Mouse (Mus musculus) mouse embryonic stem cell (cell line): ENCODE measurements around the gene Tcl1b2.
"Not testable (repeated sequence)": the region's sequence is repeated elsewhere in the genome, so short reads cannot be mapped to it uniquely, and the experiment has no call there.

ENCODE experiments used
- in situ Hi-C, 2 experiments: fragments of 300-500 bp; cut with MboI; formaldehyde crosslinking; loops; 1 replicate in 1 of 2; 3 replicates in 1 of 2; pipeline ENCODE4 v1.14.3; 2019 to 2020; ENCODE audit warnings: low sequenced_read_pairs in 2 of 2, low pct_unique_long_range_greater_than_20kb in 1 of 2, mixed read lengths in 1 of 2; ENCODE audit not compliant: unreplicated experiment in 1 of 2

Tcl1b2 gene

DNA sequence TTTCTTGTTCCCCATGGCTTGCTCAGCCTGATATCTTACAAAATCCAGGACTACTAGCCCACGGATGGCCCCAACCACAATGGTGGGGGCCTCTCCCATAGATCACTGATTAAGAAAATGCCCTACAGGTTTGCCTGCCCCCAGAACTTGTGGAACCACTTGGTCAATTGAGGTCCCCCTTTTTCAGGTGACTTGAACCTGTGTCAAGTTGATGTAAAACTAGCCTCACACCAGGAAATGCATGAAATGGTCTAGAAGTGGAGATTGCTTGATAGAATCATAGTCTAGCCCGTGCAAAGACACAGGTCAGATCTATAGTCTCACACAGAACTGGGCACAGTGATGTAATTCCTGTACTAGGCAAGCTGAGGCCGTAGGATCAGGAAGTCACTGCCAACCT, at the start of gene Tcl1b2:
TSS of gene Tcl1b2 (plus strand) at position 301 of the 400 bp plus-strand sequence.
- in situ Hi-C loops = no loop called here

DNA sequence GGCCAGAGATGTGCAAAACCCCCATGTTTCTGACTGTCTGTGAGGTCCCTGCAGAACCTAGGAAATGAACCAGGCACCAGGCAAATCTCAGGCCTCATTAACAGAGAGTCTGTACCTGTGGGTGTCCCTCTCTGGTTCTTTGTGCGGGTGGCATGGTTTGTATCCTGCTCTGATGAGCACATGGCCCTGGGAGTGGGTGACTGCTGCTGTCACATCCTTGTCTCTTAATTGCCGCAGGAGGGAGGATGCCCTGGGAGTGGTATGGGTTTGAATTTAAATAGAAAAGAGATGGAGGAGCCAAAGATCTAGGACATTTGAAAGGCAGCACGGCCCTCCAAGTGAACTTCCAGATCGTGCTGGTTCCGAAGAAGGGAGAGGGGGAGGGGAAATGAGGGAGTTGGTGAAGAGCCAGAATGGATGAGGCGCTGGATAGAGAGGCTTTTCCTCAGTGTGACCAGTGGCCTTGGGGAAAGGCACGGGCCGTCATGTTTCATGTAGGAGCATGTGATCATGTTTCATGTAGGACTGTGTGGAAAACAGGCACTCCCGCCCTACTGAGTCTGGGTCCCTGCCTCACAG, 46.3 kb upstream of the Tcl1b2 start:
- in situ Hi-C loops = no loop called here

DNA sequence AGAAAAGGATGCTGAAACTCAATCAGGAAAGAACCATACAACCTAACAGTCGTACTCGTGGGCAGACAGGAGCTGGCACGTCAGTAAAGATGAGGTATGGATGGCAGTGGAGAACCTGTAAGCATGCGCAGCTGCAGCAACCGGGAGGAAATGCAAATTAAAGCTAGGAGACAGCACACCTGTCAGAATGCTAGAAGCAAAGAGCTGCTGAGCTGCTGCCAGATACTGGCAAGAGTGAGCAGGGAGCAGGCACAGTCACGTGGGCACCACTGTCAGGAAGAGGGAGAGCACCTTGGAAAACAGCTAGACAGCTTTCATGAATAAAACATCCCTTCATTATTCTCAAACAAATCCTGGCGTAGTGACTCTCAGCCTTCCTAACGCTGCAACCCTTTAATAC, 42.9 kb upstream of the Tcl1b2 start:
- in situ Hi-C loops = no loop called here

DNA sequence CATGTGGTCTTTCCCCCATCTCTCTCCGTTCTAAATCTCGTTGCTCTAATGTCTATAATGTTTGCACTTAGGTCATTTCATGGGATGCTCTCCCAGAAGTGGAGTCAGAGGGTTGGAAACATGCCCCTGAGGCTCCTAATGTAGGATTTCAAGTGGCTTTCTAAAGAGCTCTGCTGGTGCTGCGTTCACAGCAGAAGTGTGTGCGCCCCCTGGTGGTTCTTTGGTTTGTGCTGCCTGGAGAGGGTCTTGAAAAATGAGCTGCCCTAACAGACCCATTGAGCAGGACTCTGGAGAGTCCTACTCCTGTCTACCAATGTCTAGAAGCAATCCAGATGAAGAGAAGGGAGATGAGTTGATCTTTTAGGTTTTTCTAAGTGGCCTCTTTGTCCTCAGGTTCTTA, 41.8 kb upstream of the Tcl1b2 start:
- in situ Hi-C loops = no loop called here

DNA sequence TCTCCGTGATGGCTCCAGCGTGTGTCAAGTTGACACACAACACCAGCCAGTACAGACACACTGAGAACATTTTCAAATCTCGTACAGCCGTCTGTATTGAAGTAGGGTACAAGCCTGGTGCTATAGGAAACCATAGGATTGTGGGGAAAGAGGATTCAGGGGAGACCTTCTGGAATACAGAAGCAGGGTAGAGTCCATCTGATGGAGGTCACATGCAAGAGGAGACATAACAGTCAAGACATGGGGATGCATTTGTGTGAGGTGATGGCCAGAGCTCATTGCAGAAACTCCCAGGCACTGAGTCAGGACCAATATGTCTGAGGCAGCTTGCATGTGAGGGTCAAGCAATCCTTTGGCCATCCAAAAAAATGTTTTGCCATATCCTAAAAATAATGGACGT, 40.5 kb upstream of the Tcl1b2 start:
- in situ Hi-C loops = no loop called here

DNA sequence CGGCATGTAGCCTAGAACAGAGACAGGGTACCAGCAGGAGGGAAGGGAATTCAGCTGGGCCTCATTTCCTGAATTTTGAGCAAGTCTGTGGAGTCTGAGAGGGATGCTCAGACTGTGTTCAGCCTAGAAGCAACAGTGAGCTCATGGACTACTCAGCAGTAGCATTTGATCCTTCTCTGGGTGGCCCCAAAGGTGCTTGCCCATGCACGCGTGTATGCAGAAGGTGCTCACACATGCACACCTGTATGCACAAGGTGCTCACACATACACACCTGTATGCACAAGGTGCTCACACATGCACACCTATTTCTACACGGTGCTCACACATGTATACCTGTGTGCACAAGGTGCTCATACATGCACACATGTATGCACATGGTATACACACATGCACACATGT, 37.0 kb upstream of the Tcl1b2 start:
- in situ Hi-C loops = no loop called here

DNA sequence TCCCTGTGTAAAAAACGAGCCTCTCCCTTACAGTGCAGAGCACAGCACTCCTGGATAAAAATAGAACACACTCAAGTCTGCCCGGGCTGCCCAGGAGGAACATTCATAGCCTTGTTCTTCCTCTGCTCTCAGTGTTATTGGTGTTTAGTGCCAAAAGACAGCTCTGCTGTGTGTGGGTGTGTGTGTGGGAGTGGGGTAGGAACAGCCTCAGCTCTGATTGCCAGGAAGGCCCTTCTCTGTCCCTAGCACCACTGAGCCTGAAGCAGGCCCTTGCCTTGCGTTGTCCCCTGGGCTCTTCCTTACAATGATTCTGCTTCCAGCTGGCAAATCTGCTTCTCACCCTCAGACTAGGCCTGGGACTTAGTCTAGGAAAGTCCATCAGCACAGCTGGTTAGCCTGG, 36.4 kb upstream of the Tcl1b2 start:
- in situ Hi-C loops = no loop called here

DNA sequence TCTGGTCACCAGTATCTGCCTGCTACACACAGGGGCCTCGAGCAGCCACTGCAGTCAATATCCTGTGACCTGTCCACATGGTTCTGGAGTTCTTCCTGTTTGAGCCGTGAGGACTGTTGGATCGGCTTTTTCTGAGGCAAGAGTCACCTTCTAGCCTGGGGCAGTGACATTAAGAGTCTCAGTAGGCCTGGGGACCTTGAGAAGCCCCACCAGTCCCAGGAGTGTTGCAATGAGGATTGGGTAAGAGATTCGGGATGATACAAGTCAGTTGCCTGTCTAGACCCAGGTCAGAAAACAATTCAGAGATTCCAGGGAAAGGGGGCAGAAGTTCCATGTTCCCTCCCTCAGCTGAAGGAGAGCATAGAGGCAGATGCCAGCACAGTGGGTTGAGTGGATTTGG, 36.0 kb upstream of the Tcl1b2 start:
- in situ Hi-C loops = no loop called here

DNA sequence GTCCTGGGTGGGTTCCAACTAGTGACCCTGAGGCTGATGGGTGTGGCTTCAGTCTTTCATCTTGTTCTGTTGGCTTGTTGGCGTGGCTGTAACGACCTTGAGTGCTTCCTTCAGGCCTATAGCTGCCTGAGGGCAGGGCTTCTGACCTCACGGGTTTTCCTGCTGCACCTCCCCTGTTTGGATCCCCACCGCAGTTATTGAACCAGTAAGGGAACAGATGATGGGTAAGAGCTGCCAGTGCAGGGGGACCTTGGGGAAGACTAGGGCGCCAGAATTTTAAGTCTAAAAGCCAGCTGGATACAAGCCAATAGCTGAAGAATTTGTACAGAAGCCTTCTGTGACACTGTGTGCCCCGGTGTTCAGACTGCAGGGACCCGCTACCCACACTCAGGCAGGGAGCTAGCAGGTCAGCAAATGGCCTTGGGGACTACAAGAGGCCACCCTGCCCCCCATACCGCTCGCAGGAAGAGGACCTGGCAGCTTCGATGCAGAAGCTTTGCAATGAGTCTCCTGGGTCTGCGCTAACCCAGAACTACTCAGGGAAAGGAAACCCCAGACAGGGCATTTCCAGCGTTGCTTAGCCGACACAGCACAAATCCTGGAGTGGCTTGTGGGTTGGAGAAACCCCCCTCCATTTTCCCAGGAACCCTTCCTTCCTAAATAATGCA, 33.4 kb upstream of the Tcl1b2 start:
- in situ Hi-C loops = no loop called here

DNA sequence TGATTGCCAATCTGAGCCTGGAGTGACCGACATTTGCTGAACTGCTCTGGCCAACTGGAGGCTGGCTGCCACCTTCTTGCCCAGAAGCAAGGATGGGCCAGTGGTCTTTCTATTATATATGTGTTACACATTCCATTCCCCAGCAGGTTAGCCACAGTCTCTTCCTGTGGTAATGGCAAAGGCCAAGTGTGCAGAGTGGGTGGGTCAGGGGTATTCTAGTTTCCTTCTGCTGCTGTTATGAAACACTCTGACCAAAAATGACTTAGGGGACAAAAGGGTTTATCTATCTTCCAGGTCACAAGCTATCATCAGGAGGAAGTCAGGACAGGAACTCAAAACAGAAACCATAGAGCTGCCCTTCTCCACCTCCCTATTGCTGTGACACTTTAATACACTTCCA, 29.2 kb upstream of the Tcl1b2 start:
- in situ Hi-C loops = no loop called here

DNA sequence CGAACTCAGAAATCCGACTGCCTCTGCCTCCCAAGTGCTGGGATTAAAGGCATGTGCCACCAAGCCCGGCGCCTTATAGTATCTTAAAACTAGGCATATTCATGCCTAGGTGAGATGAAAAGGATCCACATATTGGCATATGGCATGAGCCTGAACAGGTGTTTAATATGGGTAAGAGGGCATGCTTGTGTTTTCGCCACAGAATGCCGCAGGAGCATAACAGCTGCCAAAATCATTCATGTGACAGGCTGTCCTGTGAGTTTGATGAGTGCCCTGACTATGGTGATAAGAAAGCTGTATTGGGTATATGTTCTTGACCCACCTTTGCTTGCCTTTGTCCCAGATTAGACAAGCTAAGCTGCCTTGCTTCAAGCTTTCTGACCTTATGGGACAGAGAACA, 20.5 kb upstream of the Tcl1b2 start:
- in situ Hi-C loops = loop anchor here in 1 of 2 experiments (5.0 kb wide), 1 partner anchor 83 kb away; no protein-coding TSS in a partner anchor

DNA sequence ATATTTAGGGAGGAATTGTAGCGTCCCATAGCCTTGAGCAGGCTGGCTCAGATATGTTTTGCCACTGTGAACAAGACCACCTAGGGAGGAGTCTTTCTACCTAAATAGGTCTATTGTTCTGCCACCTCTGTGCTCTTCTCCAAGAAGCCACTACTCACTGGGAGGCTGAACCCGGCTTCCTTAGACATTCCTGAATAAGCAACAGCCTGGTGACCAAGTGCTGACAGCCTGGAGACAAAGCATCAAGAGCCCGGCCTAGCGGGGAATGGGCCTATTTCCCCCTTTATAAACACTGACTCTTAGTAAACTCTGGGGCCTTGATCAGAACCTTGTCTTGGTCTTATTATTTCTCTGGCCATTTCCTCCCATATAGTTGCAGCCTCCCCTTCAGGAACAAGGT, 19.3 kb upstream of the Tcl1b2 start:
- in situ Hi-C loops = loop anchor here in 1 of 2 experiments (5.0 kb wide), 1 partner anchor 84 kb away; no protein-coding TSS in a partner anchor

DNA sequence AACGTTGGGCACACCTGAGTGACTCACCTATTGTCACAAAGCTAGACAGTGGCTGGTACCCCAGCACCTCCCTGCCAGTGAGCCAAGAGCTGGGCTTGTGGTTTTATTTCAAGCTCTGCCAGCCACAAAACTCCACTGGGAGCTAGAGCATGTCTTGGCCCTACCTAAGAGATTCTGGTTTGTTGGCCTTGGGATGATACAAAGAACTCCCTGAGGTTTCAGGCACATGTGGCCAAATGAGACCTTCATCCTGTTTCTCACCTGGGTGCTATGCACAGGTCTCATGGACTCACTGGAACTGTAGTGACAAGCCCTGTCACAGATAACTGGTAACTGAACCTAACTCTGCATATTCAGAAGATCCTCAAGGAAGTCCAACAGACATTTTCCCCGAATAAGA, 18.2 kb upstream of the Tcl1b2 start:
- in situ Hi-C loops = loop anchor here in 1 of 2 experiments (5.0 kb wide), 1 partner anchor 85 kb away; no protein-coding TSS in a partner anchor

DNA sequence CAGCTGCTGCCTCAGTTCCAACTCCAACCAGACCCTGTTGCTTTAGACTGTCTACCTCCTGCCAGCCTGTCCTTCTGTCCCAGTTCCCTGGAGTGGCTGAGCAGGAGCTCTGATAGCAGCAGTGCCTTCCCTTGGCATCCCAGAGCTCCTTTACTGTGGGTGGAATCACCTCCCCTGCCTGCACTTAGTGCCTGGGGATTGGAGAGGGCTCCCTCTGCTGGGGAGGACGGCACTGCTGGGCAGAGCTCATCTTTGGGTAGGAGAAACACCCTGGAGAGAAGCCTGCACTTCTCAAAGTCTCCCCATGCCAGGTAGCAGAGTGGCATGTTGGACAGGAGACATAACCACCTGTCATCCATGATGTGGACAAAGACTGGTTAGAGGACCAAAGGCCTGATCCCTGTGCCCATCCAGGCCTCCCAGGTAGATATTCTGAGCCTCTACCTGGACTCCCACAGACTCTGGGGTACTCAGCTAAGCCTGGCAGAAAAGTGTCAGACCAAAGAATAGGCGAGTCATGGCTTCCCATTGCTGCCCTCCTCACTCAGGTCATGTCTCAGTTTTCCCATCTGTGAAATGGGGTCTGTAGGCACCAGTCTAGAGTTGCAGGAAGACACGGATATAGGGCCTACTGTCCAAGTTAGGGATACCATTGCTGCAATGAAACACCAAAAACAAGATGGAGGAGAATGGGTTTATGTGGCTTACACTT, 16.2 kb upstream of the Tcl1b2 start:
- in situ Hi-C loops = loop anchor here in 1 of 2 experiments (5.0 kb wide), 1 partner anchor 87 kb away; no protein-coding TSS in a partner anchor

DNA sequence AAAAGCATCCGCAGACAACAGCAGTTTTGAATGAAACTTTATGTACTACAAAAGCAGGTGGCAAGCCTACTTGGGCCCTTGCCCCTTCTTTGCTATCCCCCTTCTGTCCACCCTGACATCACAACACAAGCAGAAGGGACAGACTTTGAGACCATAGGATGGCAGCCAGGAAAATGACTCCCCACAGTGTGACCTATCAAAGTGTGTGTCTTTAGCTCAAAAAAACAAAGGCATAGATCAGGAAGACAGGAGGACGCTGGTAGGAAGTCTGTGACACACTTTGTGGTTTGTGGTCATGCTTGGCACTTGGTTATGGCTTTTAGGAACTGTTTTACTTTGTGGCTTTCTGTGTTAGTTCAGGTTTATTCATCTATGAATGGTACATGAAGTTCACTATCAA, 11.6 kb upstream of the Tcl1b2 start:
- in situ Hi-C loops = not testable (repeated sequence)

DNA sequence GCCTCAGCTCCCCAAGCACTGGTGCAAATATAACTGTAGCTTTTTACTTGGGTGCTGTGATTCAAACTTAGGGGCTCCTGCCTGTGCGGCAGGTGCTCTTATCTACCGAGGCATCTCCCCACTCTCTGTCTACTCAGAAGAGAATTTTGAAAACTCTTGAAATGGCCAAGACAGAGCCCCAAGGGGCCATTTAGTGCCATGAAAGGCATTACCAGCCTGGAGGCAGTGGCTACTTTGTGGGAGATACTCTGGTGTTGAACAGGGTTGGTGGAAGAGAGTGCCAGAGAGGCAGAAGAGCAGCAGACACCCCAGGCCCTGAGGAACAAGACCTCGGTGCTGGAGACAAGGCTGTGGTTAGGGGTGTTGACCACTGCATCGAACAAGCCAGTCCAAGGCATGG, 11.0 kb upstream of the Tcl1b2 start:
- in situ Hi-C loops = not testable (repeated sequence)

DNA sequence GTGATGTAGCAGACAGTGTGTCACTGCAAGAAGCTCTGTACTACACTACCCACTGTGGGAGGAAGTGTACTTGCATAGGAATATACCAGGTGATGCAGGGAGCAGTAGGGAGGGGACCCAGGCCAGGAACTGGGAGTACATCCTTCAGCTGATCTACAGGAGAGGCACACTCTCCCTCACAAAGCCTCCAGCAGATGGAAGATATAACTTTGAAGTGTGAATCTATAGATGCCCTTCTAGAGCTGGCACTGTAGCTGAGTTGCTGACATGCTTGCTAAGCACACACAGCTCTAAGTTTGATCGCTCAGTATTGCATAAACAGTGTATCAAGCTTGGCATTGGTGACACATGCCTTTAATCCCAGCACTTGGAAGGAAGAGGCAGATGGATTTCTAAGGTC, 8.1 kb upstream of the Tcl1b2 start:
- in situ Hi-C loops = not testable (repeated sequence)

DNA sequence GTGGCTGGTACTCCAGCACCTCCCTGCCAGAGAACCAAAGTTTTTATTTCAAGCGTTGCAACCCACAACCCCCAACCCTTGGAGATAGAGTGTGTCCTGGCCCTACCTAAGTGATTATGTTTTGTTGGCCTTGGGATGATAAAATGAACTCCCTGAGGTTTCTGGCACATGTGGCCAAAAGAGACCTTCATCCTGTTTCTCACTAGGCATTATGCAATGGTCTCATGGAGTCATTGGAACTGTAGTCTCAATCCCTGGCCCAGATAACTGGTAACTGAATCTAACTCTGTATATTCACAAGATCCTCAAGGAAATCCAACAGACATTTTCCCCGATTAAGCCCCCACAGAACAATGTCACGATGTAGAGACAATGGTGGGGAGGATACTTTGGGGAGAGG, 2.7 kb upstream of the Tcl1b2 start:
- in situ Hi-C loops = no loop called here

DNA sequence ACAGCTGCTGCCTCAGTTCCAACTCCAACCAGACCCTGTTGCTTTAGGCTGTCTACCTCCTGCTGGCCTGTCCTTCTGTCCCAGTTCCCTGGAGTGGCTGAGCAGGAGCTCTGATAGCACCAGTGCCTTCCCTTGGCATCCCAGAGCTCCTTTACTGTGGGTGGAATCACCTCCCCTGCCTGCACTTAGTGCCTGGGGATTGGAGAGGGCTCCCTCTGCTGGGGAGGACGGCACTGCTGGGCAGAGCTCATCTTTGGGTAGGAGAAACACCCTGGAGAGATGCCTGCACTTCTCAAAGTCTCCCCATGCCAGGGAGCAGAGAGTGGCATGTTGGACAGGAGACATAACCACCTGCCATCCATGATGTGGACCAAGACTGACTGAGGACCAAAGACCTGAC, 886 bp upstream of the Tcl1b2 start:
- in situ Hi-C loops = not testable (repeated sequence)

DNA sequence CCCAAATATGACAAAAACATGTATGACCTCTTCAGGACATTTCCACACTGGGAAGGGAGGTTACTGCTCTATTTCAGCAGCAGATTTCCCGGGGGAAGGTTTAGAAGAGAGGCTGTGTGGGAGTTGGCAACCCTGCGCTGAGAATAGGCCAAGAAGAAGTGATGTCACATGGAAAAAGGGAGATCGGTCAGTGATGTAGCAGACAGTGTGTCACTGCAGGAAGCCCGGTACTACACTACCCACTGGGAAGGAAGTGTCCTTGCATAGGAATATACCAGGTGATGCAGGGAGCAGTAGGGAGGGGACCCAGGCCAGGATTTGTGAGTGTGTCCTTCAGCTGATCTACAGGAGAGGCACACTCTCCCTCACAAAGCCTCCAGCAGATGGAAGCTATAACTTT, 9.5 kb downstream of the Tcl1b2 start:
- in situ Hi-C loops = not testable (repeated sequence)
